8 mouse cellular contexts compared by ENCODE assay signal in genomic region chr13:73970545-73971448, GRCm38 (mm10). TPM values are rescaled to one million over a fixed set of nuclear protein-coding genes. Genes with fewer than 3 reads are reported as not detected.
A peak's percentile ranks its signal among the peaks of the same experiment; 100 is the strongest.
DNase-seq lines count a peak whose midpoint lies in the region; ATAC-seq and TF ChIP-seq lines count a peak whose summit lies in the region.

No protein-coding gene starts in this region.

- no peaks in the 10 kb centered on the region for H3K36me3 ChIP-seq in spleen, adult 2 months (ENCODE audit: control insufficient read depth, insufficient read depth, low read length)

- ATAC-seq in megakaryocyte progenitor cell, adult 5-6 weeks (replicated peaks; ENCODE audit: poor library complexity) = peak; percentile 90

- H3K4me3 ChIP-seq in spleen, adult 2 months (ENCODE audit: extremely low read depth, insufficient read depth, insufficient read length) = no peak overlapping the region
- H3K4me3 ChIP-seq in cortical plate, adult 2 months (ENCODE audit: insufficient read depth, low read length) = no peak overlapping the region

- H3K27me3 ChIP-seq in spleen, adult 2 months (ENCODE audit: control insufficient read depth, insufficient read depth, low read length) = no peaks in the 10 kb centered on the region

- WGBS in spleen, adult 2 months = 40% methylated on average over 12 of the region's 12 CpGs

- no peaks in the 10 kb centered on the region for H3K4me1 ChIP-seq in spleen, adult 2 months (ENCODE audit: control insufficient read depth, insufficient read depth, insufficient read length)
- no peaks in the 10 kb centered on the region for H3K4me1 ChIP-seq in cortical plate, adult 2 months (ENCODE audit: control insufficient read depth, insufficient read depth, low read length)

- H3K27ac ChIP-seq in spleen, adult 2 months (ENCODE audit: insufficient read depth, low read length) = no peak overlapping the region
- no peak overlapping the region for H3K27ac ChIP-seq in cortical plate, adult 2 months (ENCODE audit: insufficient read depth, low read length)

- no peak for TF ChIP-seq POLR2A in spleen, adult 2 months (IDR thresholded peaks at IDR 0.05; ENCODE audit: low read depth, low read length)
- TF ChIP-seq POLR2A in cortical plate, adult 2 months (IDR thresholded peaks at IDR 0.05; ENCODE audit: extremely low read depth, insufficient read depth, low read length) = no peak

- intact Hi-C loops in left cerebral cortex, postnatal 10 days (cut with DNase I) = loop anchor here (5.0 to 10.0 kb wide), 2 partner anchors 194 to 332 kb away; no protein-coding TSS in a partner anchor

- DNase-seq in spleen, adult 2 months (ENCODE audit: low read depth in 1 of 2, low spot score in 2 of 2) = peak in 1 of 2 experiments; percentile 10
- DNase-seq in spleen, adult 12 weeks (ENCODE audit: low spot score) = no peak
- DNase-seq in gastrocnemius, postnatal 25 days = peak; percentile 78
- DNase-seq in induced T-regulatory cell, adult 2 months (ENCODE audit: low read depth) = peak; percentile 59
- DNase-seq in left cerebral cortex, postnatal 10 days (ENCODE audit: extremely low spot score in 1 of 2, low spot score in 2 of 2) = peak; percentile 65 to 78
- DNase-seq in right cerebral cortex, postnatal 4 days = peak; percentile 54

- TF ChIP-seq CTCF in spleen, adult 2 months (IDR thresholded peaks at IDR 0.05; ENCODE audit: extremely low read depth, insufficient read depth, insufficient read length, insufficient replicate concordance) = peak; percentile 48; the same call in 1 of the 2 replicates
- peak; percentile 86 for TF ChIP-seq CTCF in cortical plate, adult 2 months (IDR thresholded peaks at IDR 0.05; ENCODE audit: extremely low read depth, insufficient read depth, low read length)

RNA-seq across cellular contexts. Expression of gene Zdhhc11, which starts 7.1 kb away (rescaled TPM):
- polyA plus RNA-seq in spleen, adult 2 months (2012; rRNA removed) = not detected in 2 replicates
- not detected in 2 replicates for polyA plus RNA-seq in cortical plate, adult 2 months (2012; rRNA removed)
- not detected for total RNA-seq in gastrocnemius, postnatal 25 days (2021)
- not detected for total RNA-seq in left cerebral cortex, postnatal 10 days (2021)
- total RNA-seq in megakaryocyte progenitor cell, adult 5-6 weeks (2015) = not detected in 2 replicates
- total RNA-seq in megakaryocyte progenitor cell, adult 5-6 weeks (2017) = not detected in 2 replicates

RNA-seq across cellular contexts. Expression of gene Brd9, which starts 33.2 kb away (rescaled TPM):
- polyA plus RNA-seq in spleen, adult 2 months (2012; rRNA removed) = 26.6 and 27.8 TPM in 2 replicates
- polyA plus RNA-seq in cortical plate, adult 2 months (2012; rRNA removed) = 138 and 169 TPM in 2 replicates
- 10 to 100 TPM in 1 of 2 experiments, 1 to 10 TPM in 1; 9.6 to 10.7 TPM for total RNA-seq in gastrocnemius, postnatal 25 days (2021)
- 10 to 100 TPM; 84.8 to 92.0 TPM for total RNA-seq in left cerebral cortex, postnatal 10 days (2021)
- 50.8 and 54.4 TPM in 2 replicates for total RNA-seq in megakaryocyte progenitor cell, adult 5-6 weeks (2015)
- total RNA-seq in megakaryocyte progenitor cell, adult 5-6 weeks (2017) = 99.9 and 112 TPM in 2 replicates

RNA-seq across cellular contexts. Expression of gene Trip13, which starts 33.2 kb away (rescaled TPM):
- 0.49 and 0.62 TPM in 2 replicates for polyA plus RNA-seq in spleen, adult 2 months (2012; rRNA removed)
- 0.85 and 1.1 TPM in 2 replicates for polyA plus RNA-seq in cortical plate, adult 2 months (2012; rRNA removed)
- under 1 TPM in 1 of 2 experiments, not detected in 1; 0.15 TPM for total RNA-seq in gastrocnemius, postnatal 25 days (2021)
- 1 to 10 TPM; 1.6 to 2.0 TPM for total RNA-seq in left cerebral cortex, postnatal 10 days (2021)
- total RNA-seq in megakaryocyte progenitor cell, adult 5-6 weeks (2015) = 60.1 and 62.4 TPM in 2 replicates
- 49.5 and 60.7 TPM in 2 replicates for total RNA-seq in megakaryocyte progenitor cell, adult 5-6 weeks (2017)

RNA-seq across cellular contexts. Expression of gene Tppp, which starts 38.4 kb away (rescaled TPM):
- polyA plus RNA-seq in spleen, adult 2 months (2012; rRNA removed) = 1.4 and 2.2 TPM in 2 replicates
- polyA plus RNA-seq in cortical plate, adult 2 months (2012; rRNA removed) = 366 and 382 TPM in 2 replicates
- 1 to 10 TPM; 5.2 to 5.8 TPM for total RNA-seq in gastrocnemius, postnatal 25 days (2021)
- total RNA-seq in left cerebral cortex, postnatal 10 days (2021) = 100 to 1,000 TPM; 123 to 126 TPM
- 0.17 TPM in 1 of 2 replicates, not detected in the other for total RNA-seq in megakaryocyte progenitor cell, adult 5-6 weeks (2015)
- 0.04 and 0.17 TPM in 2 replicates for total RNA-seq in megakaryocyte progenitor cell, adult 5-6 weeks (2017)

Comparison
In these comparisons a context has a peak if more than half of its experiments do, and no peak if none do; other contexts are left out.
1. RNA of gene Brd9, which starts 33.2 kb away (total RNA-seq): 50.8 to 112 TPM in megakaryocyte progenitor cell, adult 5-6 weeks and 84.8 to 92.0 TPM in left cerebral cortex, postnatal 10 days; 9.6 to 10.7 TPM in gastrocnemius, postnatal 25 days; every median in the first group is over 4 times any median in the second.
2. RNA of gene Trip13, which starts 33.2 kb away (total RNA-seq): 49.5 to 62.4 TPM in megakaryocyte progenitor cell, adult 5-6 weeks; 1.6 to 2.0 TPM in left cerebral cortex, postnatal 10 days and 0.15 TPM in gastrocnemius, postnatal 25 days; every median in the first group is over 10 times any median in the second.